Mouse (Mus musculus): ENCODE results near the gene Cbfa2t2. TPM values are rescaled to one million over a fixed set of nuclear protein-coding genes. Genes with fewer than 3 reads are reported as not detected.

The Cbfa2t2 gene
- polyA plus RNA-seq, 1 experiment, result 8.5 TPM

DNA sequence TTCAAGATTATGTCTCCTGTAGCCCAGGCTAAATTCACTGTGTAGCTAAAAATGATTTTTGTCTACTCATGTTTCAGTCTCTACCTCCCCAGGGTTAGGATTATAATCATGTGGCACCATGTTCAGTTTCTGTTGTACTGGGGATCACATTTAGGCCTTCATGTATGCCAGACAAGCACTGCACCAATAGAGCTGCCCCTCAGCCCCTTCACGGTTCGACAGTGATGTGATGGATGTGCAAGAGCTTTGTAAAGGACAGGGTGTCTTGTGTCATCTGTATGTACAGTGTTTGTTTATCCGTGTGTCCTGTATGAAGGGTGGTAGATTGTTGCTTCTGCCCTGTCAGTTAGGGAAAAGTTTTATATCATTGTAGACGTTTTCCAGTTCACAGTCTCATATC lies 72.2 kb downstream of the Cbfa2t2 start:
- Histone ChIP-seq H3K27me3 (ENCODE audit: control insufficient read depth, insufficient read depth, insufficient read length) (no peaks in the 10 kb centered on the region), H3K4me3 (ENCODE audit: insufficient read depth, poor library complexity, severe bottlenecking) (no peak overlapping the region), H3K79me3 (ENCODE audit: low read depth) (no peaks in the 10 kb centered on the region), H3K36me3 (ENCODE audit: control insufficient read depth, insufficient read depth) (peaks cover 57% of the 10 kb centered on the region), H3K79me2 (ENCODE audit: control insufficient read depth, insufficient read depth) (no peaks in the 10 kb centered on the region), H3ac (ENCODE audit: control insufficient read depth, insufficient read length, low read depth) (no peak overlapping the region)
- TF ChIP-seq MYOG (IDR thresholded peaks at IDR 0.05; ENCODE audit: control insufficient read depth, extremely low read depth, insufficient read length), result no peak
- no peak for TF ChIP-seq MYOD1 (IDR thresholded peaks at IDR 0.05; ENCODE audit: control insufficient read depth, insufficient read length, low read depth)
- no peak for TF ChIP-seq FOSL1 (IDR thresholded peaks at IDR 0.05; ENCODE audit: insufficient read depth, low read length, poor library complexity, severe bottlenecking)
- no peak for TF ChIP-seq CEBPB (IDR thresholded peaks at IDR 0.05; ENCODE audit: low read depth)
- no peak for TF ChIP-seq USF1 (IDR thresholded peaks at IDR 0.05; ENCODE audit: low read depth)
- no peak for TF ChIP-seq CTCF (IDR thresholded peaks at IDR 0.05; ENCODE audit: control insufficient read depth, insufficient read depth, insufficient read length)
- no peak for TF ChIP-seq MAX (IDR thresholded peaks at IDR 0.05)

DNA sequence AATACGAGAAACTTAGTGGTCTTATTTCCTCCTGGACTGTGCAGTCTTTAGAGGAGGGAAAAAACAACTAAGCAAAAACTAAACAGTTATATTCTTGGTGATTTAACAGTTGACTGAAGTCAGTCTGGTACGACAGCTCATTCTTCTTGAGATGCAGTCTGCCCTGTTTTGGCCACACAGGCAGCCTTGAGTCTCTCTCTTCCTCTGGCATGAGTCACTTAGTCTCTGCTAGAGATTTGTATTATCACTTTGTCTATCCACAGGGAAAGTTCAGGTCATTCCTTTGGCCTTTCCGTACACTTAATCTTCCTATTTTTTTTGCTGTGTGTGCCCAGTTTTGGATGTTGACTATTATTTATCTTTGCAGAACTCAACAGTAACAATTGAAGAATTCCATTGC lies 73.9 kb downstream of the Cbfa2t2 start:
- TF ChIP-seq CEBPB (IDR thresholded peaks at IDR 0.05; ENCODE audit: low read depth) (no peak), MYOG (IDR thresholded peaks at IDR 0.05; ENCODE audit: control insufficient read depth, extremely low read depth, insufficient read length) (no peak), USF1 (IDR thresholded peaks at IDR 0.05; ENCODE audit: low read depth) (no peak), FOSL1 (IDR thresholded peaks at IDR 0.05; ENCODE audit: insufficient read depth, low read length, poor library complexity, severe bottlenecking) (no peak), CTCF (IDR thresholded peaks at IDR 0.05; ENCODE audit: control insufficient read depth, insufficient read depth, insufficient read length) (no peak), MYOD1 (IDR thresholded peaks at IDR 0.05; ENCODE audit: control insufficient read depth, insufficient read length, low read depth) (no peak), MAX (IDR thresholded peaks at IDR 0.05) (no peak)
- no peaks in the 10 kb centered on the region for H3K79me3 ChIP-seq (ENCODE audit: low read depth)
- H3K79me2 ChIP-seq (ENCODE audit: control insufficient read depth, insufficient read depth), result no peaks in the 10 kb centered on the region
- no peak overlapping the region for H3K4me3 ChIP-seq (ENCODE audit: insufficient read depth, poor library complexity, severe bottlenecking)
- H3K27me3 ChIP-seq (ENCODE audit: control insufficient read depth, insufficient read depth, insufficient read length), result no peaks in the 10 kb centered on the region
- H3ac ChIP-seq (ENCODE audit: control insufficient read depth, insufficient read length, low read depth), result no peak overlapping the region
- peaks cover 46% of the 10 kb centered on the region for H3K36me3 ChIP-seq (ENCODE audit: control insufficient read depth, insufficient read depth)

- Histone ChIP-seq H3K36me3 (ENCODE audit: control insufficient read depth, insufficient read depth) (peaks cover 36% of the 10 kb centered on the region), H3K79me2 (ENCODE audit: control insufficient read depth, insufficient read depth) (no peaks in the 10 kb centered on the region), H3K79me3 (ENCODE audit: low read depth) (no peaks in the 10 kb centered on the region), H3K4me3 (ENCODE audit: insufficient read depth, poor library complexity, severe bottlenecking) (no peak overlapping the region), H3K27me3 (ENCODE audit: control insufficient read depth, insufficient read depth, insufficient read length) (no peaks in the 10 kb centered on the region), H3ac (ENCODE audit: control insufficient read depth, insufficient read length, low read depth) (no peak overlapping the region)
- TF ChIP-seq MAX (IDR thresholded peaks at IDR 0.05) (no peak), MYOG (IDR thresholded peaks at IDR 0.05; ENCODE audit: control insufficient read depth, extremely low read depth, insufficient read length) (no peak), USF1 (IDR thresholded peaks at IDR 0.05; ENCODE audit: low read depth) (no peak), CEBPB (IDR thresholded peaks at IDR 0.05; ENCODE audit: low read depth) (no peak)
These were observed 80.7 kb downstream of the Cbfa2t2 start for GRCm38 (mm10) chr2:154516944-154517343.

- Histone ChIP-seq H3K4me3 (ENCODE audit: insufficient read depth, poor library complexity, severe bottlenecking) (no peak overlapping the region), H3K27me3 (ENCODE audit: control insufficient read depth, insufficient read depth, insufficient read length) (no peaks in the 10 kb centered on the region), H3K36me3 (ENCODE audit: control insufficient read depth, insufficient read depth) (peaks cover 37% of the 10 kb centered on the region), H3K79me3 (ENCODE audit: low read depth) (no peaks in the 10 kb centered on the region), H3K79me2 (ENCODE audit: control insufficient read depth, insufficient read depth) (no peaks in the 10 kb centered on the region), H3ac (ENCODE audit: control insufficient read depth, insufficient read length, low read depth) (no peak overlapping the region)
- no peak for TF ChIP-seq FOSL1 (IDR thresholded peaks at IDR 0.05; ENCODE audit: insufficient read depth, low read length, poor library complexity, severe bottlenecking)
- no peak for TF ChIP-seq CEBPB (IDR thresholded peaks at IDR 0.05; ENCODE audit: low read depth)
- TF ChIP-seq MYOG (IDR thresholded peaks at IDR 0.05; ENCODE audit: control insufficient read depth, extremely low read depth, insufficient read length), result no peak
These were observed 81.1 kb downstream of the Cbfa2t2 start for GRCm38 (mm10) chr2:154517424-154517823.

GRCm38 (mm10) chr2:154521449-154521848 lies 85.2 kb downstream of the Cbfa2t2 start:
- Histone ChIP-seq H3ac (ENCODE audit: control insufficient read depth, insufficient read length, low read depth) (no peak overlapping the region), H3K79me3 (ENCODE audit: low read depth) (no peaks in the 10 kb centered on the region), H3K36me3 (ENCODE audit: control insufficient read depth, insufficient read depth) (peaks cover 49% of the 10 kb centered on the region), H3K27me3 (ENCODE audit: control insufficient read depth, insufficient read depth, insufficient read length) (no peaks in the 10 kb centered on the region), H3K4me3 (ENCODE audit: insufficient read depth, poor library complexity, severe bottlenecking) (no peak overlapping the region), H3K79me2 (ENCODE audit: control insufficient read depth, insufficient read depth) (no peaks in the 10 kb centered on the region)
- TF ChIP-seq MYOG (IDR thresholded peaks at IDR 0.05; ENCODE audit: control insufficient read depth, extremely low read depth, insufficient read length) (no peak), USF1 (IDR thresholded peaks at IDR 0.05; ENCODE audit: low read depth) (peak; percentile 67)

- no peaks in the 10 kb centered on the region for H3K79me3 ChIP-seq (ENCODE audit: low read depth)
- H3K36me3 ChIP-seq (ENCODE audit: control insufficient read depth, insufficient read depth), result peaks cover 49% of the 10 kb centered on the region
These were observed 86.1 kb downstream of the Cbfa2t2 start for GRCm38 (mm10) chr2:154522334-154522733.

More at GRCm38 (mm10) chr2:154522334-154522733, 86.1 kb downstream of the Cbfa2t2 start:
- Histone ChIP-seq H3K79me2 (ENCODE audit: control insufficient read depth, insufficient read depth) (no peaks in the 10 kb centered on the region), H3K27me3 (ENCODE audit: control insufficient read depth, insufficient read depth, insufficient read length) (no peaks in the 10 kb centered on the region), H3K4me3 (ENCODE audit: insufficient read depth, poor library complexity, severe bottlenecking) (no peak overlapping the region), H3ac (ENCODE audit: control insufficient read depth, insufficient read length, low read depth) (no peak overlapping the region)
- TF ChIP-seq USF1 (IDR thresholded peaks at IDR 0.05; ENCODE audit: low read depth), result no peak
- TF ChIP-seq CEBPB (IDR thresholded peaks at IDR 0.05; ENCODE audit: low read depth), result no peak
- TF ChIP-seq MYOD1 (IDR thresholded peaks at IDR 0.05; ENCODE audit: control insufficient read depth, insufficient read length, low read depth), result no peak
- TF ChIP-seq MYOG (IDR thresholded peaks at IDR 0.05; ENCODE audit: control insufficient read depth, extremely low read depth, insufficient read length), result no peak
- no peak for TF ChIP-seq FOSL1 (IDR thresholded peaks at IDR 0.05; ENCODE audit: insufficient read depth, low read length, poor library complexity, severe bottlenecking)
- no peak for TF ChIP-seq MAX (IDR thresholded peaks at IDR 0.05)
- TF ChIP-seq CTCF (IDR thresholded peaks at IDR 0.05; ENCODE audit: control insufficient read depth, insufficient read depth, insufficient read length), result no peak

Data from C2C12 (cell line).